Mouse (Mus musculus) kidney, postnatal 36 days (tissue): Measurements from ENCODE around the gene Ralgps2.

ENCODE experiments used
- DNase-seq, 2 experiments: peaks; one replicate each; pipeline ENCODE4 v3.0.0; 2021 to 2022; ENCODE audit warnings: mixed read lengths in 2 of 2

Gene Ralgps2

GRCm38 (mm10) chr1:156763280-156763679, 176.1 kb downstream of the Ralgps2 start:
- no peak for DNase-seq

- peak; percentile 45 to 46 for DNase-seq
These were observed 178.0 kb downstream of the Ralgps2 start for GRCm38 (mm10) chr1:156761430-156761801.

GRCm38 (mm10) chr1:156760549-156761429, 178.6 kb downstream of the Ralgps2 start:
- DNase-seq, result no peak

GRCm38 (mm10) chr1:156758326-156758725, 181.1 kb downstream of the Ralgps2 start:
- no peak for DNase-seq

- DNase-seq, result peak in 1 of 2 experiments; percentile 17
These were observed 184.6 kb downstream of the Ralgps2 start for GRCm38 (mm10) chr1:156754608-156755413.
